Mouse (Mus musculus): Measurements from ENCODE around the gene Cer1. TPM values are rescaled to one million over a fixed set of nuclear protein-coding genes. Genes with fewer than 3 reads are reported as not detected.
A peak's percentile ranks its signal among the peaks of the same experiment; 100 is the strongest.

The Cer1 gene
- total RNA-seq, 1 experiment: not detected

DNA sequence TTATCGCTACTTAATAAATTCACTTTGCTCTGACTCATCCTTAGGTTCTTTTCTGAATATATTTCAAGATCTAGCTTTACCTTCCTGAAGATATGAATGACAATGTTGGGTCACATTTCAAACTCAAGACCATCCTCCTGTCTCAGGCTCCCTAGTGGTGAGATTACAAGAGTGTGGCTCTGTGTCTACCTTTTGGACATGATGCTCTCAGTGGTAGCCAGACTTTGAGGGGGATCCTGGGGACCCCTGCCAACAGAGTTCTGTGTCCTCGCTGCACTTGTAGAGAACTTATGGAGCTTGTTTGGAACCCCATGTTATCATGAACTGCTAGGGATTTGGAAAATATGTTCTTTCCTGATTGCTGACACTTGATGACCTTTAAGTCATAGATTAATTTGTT lies 23.5 kb downstream of the Cer1 start:
- no peak for DNase-seq (ENCODE audit: low read depth, low spot score)
- no peak overlapping the region for H3K9ac ChIP-seq (ENCODE audit: insufficient read depth, low read depth, low read length, poor library complexity, severe bottlenecking)
- H3K9me3 ChIP-seq (ENCODE audit: control insufficient read depth, insufficient read depth, low read depth, low read length): no peaks in the 10 kb centered on the region
- no peak overlapping the region for H3K4me3 ChIP-seq (ENCODE audit: insufficient read depth in 1 of 2, low read depth in 1 of 2, low read length in 2 of 2, poor library complexity in 1 of 2, severe bottlenecking in 1 of 2)
- H3K36me3 ChIP-seq (ENCODE audit: control insufficient read depth, insufficient read depth, low read length, poor library complexity, severe bottlenecking): no peaks in the 10 kb centered on the region
- H3K4me1 ChIP-seq (ENCODE audit: control insufficient read depth in 2 of 2, insufficient read depth in 2 of 2, low read length in 2 of 2, poor library complexity in 1 of 2): peaks cover 0 to 2% of the 10 kb centered on the region in 2 experiments; a peak in 1 of 4 replicates
- in situ Hi-C loops (cut with MboI; ENCODE audit: low sequenced_read_pairs in 2 of 2, unreplicated experiment in 2 of 2): no loop called here
- TF ChIP-seq MAFK (IDR thresholded peaks at IDR 0.05; ENCODE audit: insufficient read depth, low read depth, low read length) (no peak), HCFC1 (IDR thresholded peaks at IDR 0.05; ENCODE audit: borderline replicate concordance, insufficient read depth, low read length) (no peak), ZNF384 (IDR thresholded peaks at IDR 0.05; ENCODE audit: low read depth, low read length) (no peak), CHD2 (IDR thresholded peaks at IDR 0.05; ENCODE audit: low read depth, low read length) (no peak), ZC3H11A (IDR thresholded peaks at IDR 0.05; ENCODE audit: borderline replicate concordance, low read depth, low read length) (no peak)
- no peak overlapping the region for H3K27ac ChIP-seq (ENCODE audit: insufficient read depth, low read depth, low read length, poor library complexity, severe bottlenecking)

DNA sequence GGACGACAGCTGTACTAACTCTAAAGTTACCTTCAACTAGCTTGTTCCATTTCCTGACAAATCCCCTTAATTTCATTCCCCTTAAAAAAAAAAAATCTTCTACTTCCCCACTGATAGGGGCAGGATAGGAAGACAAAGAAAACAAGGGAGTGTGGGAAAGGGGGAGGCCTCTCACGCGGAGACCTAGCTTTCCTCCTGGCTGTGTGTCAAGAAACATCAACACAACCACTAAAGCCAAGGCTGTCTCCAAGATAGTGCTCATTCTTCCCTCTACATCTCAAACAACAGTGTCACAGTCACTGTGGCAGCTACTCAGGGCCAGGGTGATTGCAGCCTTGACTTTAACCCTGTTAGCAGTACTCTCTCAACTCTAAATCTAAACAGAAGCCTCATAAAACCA lies 24.4 kb downstream of the Cer1 start:
- no peak for TF ChIP-seq MAFK (IDR thresholded peaks at IDR 0.05; ENCODE audit: insufficient read depth, low read depth, low read length)
- no peak for TF ChIP-seq CHD2 (IDR thresholded peaks at IDR 0.05; ENCODE audit: low read depth, low read length)
- no peak for TF ChIP-seq ZNF384 (IDR thresholded peaks at IDR 0.05; ENCODE audit: low read depth, low read length)
- no peak for TF ChIP-seq ZC3H11A (IDR thresholded peaks at IDR 0.05; ENCODE audit: borderline replicate concordance, low read depth, low read length)
- TF ChIP-seq HCFC1 (IDR thresholded peaks at IDR 0.05; ENCODE audit: borderline replicate concordance, insufficient read depth, low read length): no peak
- in situ Hi-C loops (cut with MboI; ENCODE audit: low sequenced_read_pairs in 2 of 2, unreplicated experiment in 2 of 2): no loop called here
- DNase-seq (ENCODE audit: low read depth, low spot score): no peak
- no peak overlapping the region for H3K9ac ChIP-seq (ENCODE audit: insufficient read depth, low read depth, low read length, poor library complexity, severe bottlenecking)
- no peaks in the 10 kb centered on the region for H3K9me3 ChIP-seq (ENCODE audit: control insufficient read depth, insufficient read depth, low read depth, low read length)
- H3K27ac ChIP-seq (ENCODE audit: insufficient read depth, low read depth, low read length, poor library complexity, severe bottlenecking): no peak overlapping the region
- no peaks in the 10 kb centered on the region for H3K36me3 ChIP-seq (ENCODE audit: control insufficient read depth, insufficient read depth, low read length, poor library complexity, severe bottlenecking)
- H3K4me3 ChIP-seq (ENCODE audit: insufficient read depth in 1 of 2, low read depth in 1 of 2, low read length in 2 of 2, poor library complexity in 1 of 2, severe bottlenecking in 1 of 2): no peak overlapping the region
- H3K4me1 ChIP-seq (ENCODE audit: control insufficient read depth in 2 of 2, insufficient read depth in 2 of 2, low read length in 2 of 2, poor library complexity in 1 of 2): peaks cover 0 to 2% of the 10 kb centered on the region in 2 experiments; a peak in 1 of 4 replicates

DNA sequence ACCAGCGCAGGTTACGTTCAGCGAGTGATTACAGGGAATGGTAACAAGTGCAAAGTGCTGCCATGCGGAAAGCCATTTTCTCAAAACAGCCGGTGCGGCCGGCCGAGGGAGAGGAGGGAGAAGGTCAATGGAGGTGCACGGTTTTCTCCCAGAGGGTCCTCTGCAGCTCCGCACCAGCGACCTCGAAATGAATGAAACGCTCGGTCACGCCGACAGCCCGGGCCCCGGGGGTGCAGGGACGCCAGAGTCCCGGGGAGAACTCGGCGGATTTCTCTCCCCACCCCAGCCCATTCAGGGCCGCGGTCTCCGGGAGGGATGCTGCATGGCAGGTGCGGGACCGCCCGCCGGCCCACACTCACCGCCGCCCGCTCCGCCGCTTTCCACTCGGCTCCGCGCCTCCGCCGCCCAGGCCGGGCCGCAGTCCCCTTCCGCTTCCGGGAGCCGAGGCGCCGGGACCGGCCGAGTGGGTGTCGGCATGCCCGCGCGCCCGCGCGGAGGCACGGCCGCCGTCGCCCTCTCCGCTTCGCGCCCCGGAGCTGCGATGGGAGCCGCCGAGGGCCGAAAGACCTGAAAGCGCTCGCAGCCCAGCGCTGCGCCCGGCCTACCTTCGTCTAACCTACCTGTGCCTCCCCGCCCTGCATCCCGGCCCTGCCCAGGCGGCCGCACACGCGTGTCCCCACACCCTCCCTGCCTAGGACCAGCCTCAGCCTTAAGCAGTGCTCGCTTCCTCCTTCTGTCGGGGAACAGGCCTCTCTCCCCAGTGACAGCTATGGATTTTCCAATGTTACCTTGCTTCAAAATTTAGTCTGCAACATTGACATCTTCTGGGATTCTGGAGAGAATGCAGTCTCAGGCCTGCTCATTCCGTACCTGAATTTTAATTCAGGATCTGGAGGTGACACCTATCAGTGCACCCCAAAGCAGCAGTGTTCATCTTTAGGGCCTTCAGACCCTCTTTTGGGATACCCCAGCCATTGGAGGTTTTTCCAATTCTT lies 25.5 kb downstream of the Cer1 start, which contains the start of gene Zdhhc21:
TSS of gene Zdhhc21 (minus strand) at position 828 of the 995 bp plus-strand sequence.
- in situ Hi-C loops (cut with MboI; ENCODE audit: low sequenced_read_pairs in 2 of 2, unreplicated experiment in 2 of 2): no loop called here
- no peak for TF ChIP-seq ZC3H11A (IDR thresholded peaks at IDR 0.05; ENCODE audit: borderline replicate concordance, low read depth, low read length)
- TF ChIP-seq HCFC1 (IDR thresholded peaks at IDR 0.05; ENCODE audit: borderline replicate concordance, insufficient read depth, low read length): no peak
- TF ChIP-seq MAFK (IDR thresholded peaks at IDR 0.05; ENCODE audit: insufficient read depth, low read depth, low read length): no peak
- no peak for TF ChIP-seq ZNF384 (IDR thresholded peaks at IDR 0.05; ENCODE audit: low read depth, low read length)
- no peak for TF ChIP-seq CHD2 (IDR thresholded peaks at IDR 0.05; ENCODE audit: low read depth, low read length)
- H3K9me3 ChIP-seq (ENCODE audit: control insufficient read depth, insufficient read depth, low read depth, low read length): no peaks in the 10 kb centered on the region

DNA sequence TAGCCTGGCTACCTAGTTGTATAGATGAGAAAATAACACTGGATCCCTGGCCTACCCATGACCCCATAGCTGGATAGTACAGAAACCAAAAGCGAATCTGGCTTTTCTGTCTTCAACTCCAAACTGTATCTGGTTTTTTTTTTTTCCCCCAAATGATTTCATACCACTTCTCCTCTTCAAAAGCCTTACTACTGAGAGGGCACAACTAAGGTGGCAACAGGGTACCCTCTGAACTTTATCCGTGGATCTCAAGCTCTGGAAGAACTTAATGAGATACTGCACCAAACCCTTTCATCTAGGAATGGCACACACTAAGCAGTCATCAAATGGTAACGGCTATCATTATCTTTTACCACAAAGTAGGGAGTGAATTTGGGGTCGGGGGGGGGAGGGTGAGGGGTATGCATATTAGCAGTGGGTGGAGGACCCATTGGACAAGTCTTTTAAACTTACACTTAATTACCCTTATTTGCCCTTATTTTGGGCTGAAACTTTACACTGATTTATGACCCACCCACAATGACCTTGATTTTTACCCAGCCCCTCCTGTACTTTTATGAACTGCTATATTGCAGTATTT lies 26.4 kb downstream of the Cer1 start:
- Histone ChIP-seq H3K9ac (ENCODE audit: insufficient read depth, low read depth, low read length, poor library complexity, severe bottlenecking) (no peak overlapping the region), H3K36me3 (ENCODE audit: control insufficient read depth, insufficient read depth, low read length, poor library complexity, severe bottlenecking) (no peaks in the 10 kb centered on the region), H3K4me3 (ENCODE audit: insufficient read depth in 1 of 2, low read depth in 1 of 2, low read length in 2 of 2, poor library complexity in 1 of 2, severe bottlenecking in 1 of 2) (peak overlapping the region; percentile 95 to 97), H3K4me1 (ENCODE audit: control insufficient read depth in 2 of 2, insufficient read depth in 2 of 2, low read length in 2 of 2, poor library complexity in 1 of 2) (peaks cover 0 to 2% of the 10 kb centered on the region in 2 experiments; a peak in 1 of 4 replicates), H3K9me3 (ENCODE audit: control insufficient read depth, insufficient read depth, low read depth, low read length) (no peaks in the 10 kb centered on the region), H3K27ac (ENCODE audit: insufficient read depth, low read depth, low read length, poor library complexity, severe bottlenecking) (no peak overlapping the region)
- in situ Hi-C loops (cut with MboI; ENCODE audit: low sequenced_read_pairs in 2 of 2, unreplicated experiment in 2 of 2): no loop called here
- no peak for TF ChIP-seq MAFK (IDR thresholded peaks at IDR 0.05; ENCODE audit: insufficient read depth, low read depth, low read length)
- no peak for DNase-seq (ENCODE audit: low read depth, low spot score)

More for the DNA sequence above, 25.5 kb downstream of the Cer1 start, which contains the start of gene Zdhhc21:
- Histone ChIP-seq H3K4me3 (ENCODE audit: insufficient read depth in 1 of 2, low read depth in 1 of 2, low read length in 2 of 2, poor library complexity in 1 of 2, severe bottlenecking in 1 of 2) (peak within 1 kb of the TSS; percentile 95 to 97), H3K4me1 (ENCODE audit: control insufficient read depth in 2 of 2, insufficient read depth in 2 of 2, low read length in 2 of 2, poor library complexity in 1 of 2) (peaks cover 0 to 2% of the 10 kb centered on the region in 2 experiments; a peak in 1 of 4 replicates), H3K36me3 (ENCODE audit: control insufficient read depth, insufficient read depth, low read length, poor library complexity, severe bottlenecking) (no peaks in the 10 kb centered on the region), H3K27ac (ENCODE audit: insufficient read depth, low read depth, low read length, poor library complexity, severe bottlenecking) (no peak within 1 kb of the TSS), H3K9ac (ENCODE audit: insufficient read depth, low read depth, low read length, poor library complexity, severe bottlenecking) (peak within 1 kb of the TSS; percentile 92)
- DNase-seq (ENCODE audit: low read depth, low spot score): peak; percentile 25

Measured in ES-E14 (cell line).